ENCODE assay signal across 12 mouse cellular contexts in the genomic region with DNA sequence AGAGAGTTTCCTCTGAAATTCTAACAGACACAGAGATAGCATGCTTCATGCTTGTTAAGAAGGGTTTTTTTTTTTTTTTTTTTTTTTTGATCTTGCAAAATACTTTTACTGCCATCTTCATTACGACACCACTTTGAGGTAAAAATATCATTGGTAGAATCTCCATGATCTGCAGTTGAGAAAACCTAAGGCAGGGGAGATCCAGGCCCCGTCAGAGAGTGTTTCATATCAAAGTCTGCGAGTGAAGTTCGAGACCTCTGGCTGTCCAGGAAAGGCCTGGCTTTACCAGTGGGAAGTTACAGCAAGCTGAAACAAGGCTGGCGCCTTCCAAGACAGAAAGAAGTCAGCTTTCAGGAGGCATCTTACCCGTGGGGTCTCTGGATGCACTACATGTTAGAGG. TPM values are rescaled to one million over a fixed set of nuclear protein-coding genes. Genes with fewer than 3 reads are reported as not detected.
DNase-seq lines count a peak whose midpoint lies in the region; ATAC-seq and TF ChIP-seq lines count a peak whose summit lies in the region.
"Had no signal": no experiment of that assay in that cellular context is flagged by ENCODE, and none has a peak within 500 bp of the region (broad histone marks: within the 10 kb centered on the region; RNA-seq: fewer than 3 reads in every experiment).

No protein-coding gene starts in this region.

- intact Hi-C loops in gastrocnemius, adult 2 months (cut with DNase I): no loop called here

- TF ChIP-seq CTCF in gastrocnemius, adult 2 months (IDR thresholded peaks at IDR 0.05): no peak

- no peak for DNase-seq in gastrocnemius, adult 2 months
- no peak for DNase-seq in gastrocnemius, postnatal 25 days
- no peak for DNase-seq in liver, embryonic 11.5 days (ENCODE audit: low spot score)
- DNase-seq in liver: no peak
- peak; percentile 8 for DNase-seq in embryonic facial prominence, embryonic 10.5 days (ENCODE audit: low spot score)
- DNase-seq in layer of hippocampus, adult 8-10 months (ENCODE audit: low spot score in 2 of 2): no peak
- DNase-seq in layer of hippocampus, postnatal 14 days (ENCODE audit: low spot score in 2 of 2): no peak
- DNase-seq: adrenal gland, postnatal 14 days; left cerebral cortex, postnatal 4 days had no signal

- no peaks in the 10 kb centered on the region for H3K9me3 ChIP-seq in liver, embryonic 11.5 days (ENCODE audit: control insufficient read depth, low read length)
- H3K9me3 ChIP-seq in embryonic facial prominence, embryonic 10.5 days: no peaks in the 10 kb centered on the region
- H3K9me3 ChIP-seq in megakaryocyte, embryonic 14.5 days: no peaks in the 10 kb centered on the region
- H3K9me3 ChIP-seq: forebrain, embryonic 12.5 days had no signal

- no peak overlapping the region for H3K4me2 ChIP-seq in liver, embryonic 11.5 days
- H3K4me2 ChIP-seq: forebrain, embryonic 12.5 days had no signal

- H3K36me3 ChIP-seq in liver, embryonic 11.5 days (ENCODE audit: control insufficient read depth, insufficient read depth, low read length): no peaks in the 10 kb centered on the region
- H3K36me3 ChIP-seq in embryonic facial prominence, embryonic 10.5 days (replicated peaks): peaks cover 31% of the 10 kb centered on the region
- peaks cover 93% of the 10 kb centered on the region for H3K36me3 ChIP-seq in megakaryocyte, embryonic 14.5 days (replicated peaks; ENCODE audit: low read length)
- H3K36me3 ChIP-seq: forebrain, embryonic 12.5 days had no signal

- ATAC-seq in liver, embryonic 11.5 days (replicated peaks; ENCODE audit: low FRiP score): no peak

- no peaks in the 10 kb centered on the region for H3K27me3 ChIP-seq in liver, embryonic 11.5 days (replicated peaks; ENCODE audit: control insufficient read depth, insufficient read depth, low read length)
- H3K27me3 ChIP-seq in embryonic facial prominence, embryonic 10.5 days (replicated peaks; ENCODE audit: low read depth, poor library complexity, severe bottlenecking): no peaks in the 10 kb centered on the region
- H3K27me3 ChIP-seq in megakaryocyte, embryonic 14.5 days (replicated peaks): no peaks in the 10 kb centered on the region
- H3K27me3 ChIP-seq: forebrain, embryonic 12.5 days had no signal

- H3K9ac ChIP-seq in liver, embryonic 11.5 days (ENCODE audit: low read depth, low read length): no peak overlapping the region
- H3K9ac ChIP-seq: forebrain, embryonic 12.5 days had no signal

- no peak overlapping the region for H3K4me3 ChIP-seq in gastrocnemius, adult 2 months
- no peak overlapping the region for H3K4me3 ChIP-seq in liver, embryonic 11.5 days (ENCODE audit: low read depth, low read length)
- H3K4me3 ChIP-seq in embryonic facial prominence, embryonic 10.5 days: no peak overlapping the region
- H3K4me3 ChIP-seq in megakaryocyte, embryonic 14.5 days (replicated peaks): peak overlapping the region; percentile 80
- H3K4me3 ChIP-seq: forebrain, embryonic 12.5 days had no signal

- 35% methylated on average over 6 of the region's 6 CpGs for WGBS in liver, embryonic 11.5 days
- WGBS in embryonic facial prominence, embryonic 10.5 days: 73% methylated on average over 6 of the region's 6 CpGs

- H3K4me1 ChIP-seq in liver, embryonic 11.5 days (replicated peaks; ENCODE audit: control insufficient read depth, insufficient read depth, low read length): peaks cover 48% of the 10 kb centered on the region
- peaks cover 60% of the 10 kb centered on the region for H3K4me1 ChIP-seq in embryonic facial prominence, embryonic 10.5 days
- H3K4me1 ChIP-seq in megakaryocyte, embryonic 14.5 days: peaks cover 100% of the 10 kb centered on the region
- H3K4me1 ChIP-seq: forebrain, embryonic 12.5 days had no signal

- peak overlapping the region; percentile 89 for H3K27ac ChIP-seq in gastrocnemius, adult 2 months
- H3K27ac ChIP-seq in liver, embryonic 11.5 days (ENCODE audit: low read depth, low read length): peak overlapping the region; percentile 2; the same call in 1 of the 2 replicates
- H3K27ac ChIP-seq in embryonic facial prominence, embryonic 10.5 days (replicated peaks): no peak overlapping the region
- H3K27ac ChIP-seq: forebrain, embryonic 12.5 days; kidney, postnatal 0 days had no signal

RNA-seq across cellular contexts. Expression of gene Fli1, which starts 21.8 kb away (rescaled TPM):
- 1 to 10 TPM; 7.9 to 8.5 TPM for total RNA-seq in gastrocnemius, adult 2 months (2021)
- total RNA-seq in gastrocnemius, postnatal 25 days (2021): 1 to 10 TPM; 7.3 to 9.4 TPM
- polyA plus RNA-seq in liver, embryonic 11.5 days (2014; fragmentation: Nextera tagmentation; extraction: Ambion mirVana): 23.1 and 24.3 TPM in 2 replicates
- 54.8 and 56.7 TPM in 2 replicates for polyA plus RNA-seq in embryonic facial prominence, embryonic 10.5 days (2016; fragmentation: Nextera tagmentation; extraction: Ambion mirVana)
- 20.8 and 61.7 TPM in 2 replicates for polyA plus RNA-seq in megakaryocyte, embryonic 14.5 days (2012; ENCODE audit: insufficient read depth, low replicate concordance)
- 10 to 100 TPM in 1 of 4 experiments, 1 to 10 TPM in 3; 4.4 to 11.1 (median 6.3) TPM for total RNA-seq in layer of hippocampus, adult 8-10 months (2022)
- total RNA-seq in layer of hippocampus, postnatal 14 days (2021): 1 to 10 TPM; 6.1 to 6.7 TPM
